Mouse (Mus musculus) layer of hippocampus, adult 18-20 months (tissue): Measurements from ENCODE around the gene Dnah10. TPM values are rescaled to one million over a fixed set of nuclear protein-coding genes. Genes with fewer than 3 reads are reported as not detected.

ENCODE experiments used
- DNase-seq, 2 experiments: peaks; one replicate each; pipeline ENCODE4 v3.0.0; 2022; ENCODE audit warnings: low spot score in 2 of 2
- total RNA-seq, 2 experiments: library from RNA; stranded (reverse); gene quantifications; 2 replicates each; pipeline ENCODE4 v1.2.3; 2021

Dnah10 gene
- total RNA-seq, 2 experiments from 2014 or later, result 0.38 to 1.1 TPM

GRCm38 (mm10) chr5:124862013-124862866 lies 137.4 kb downstream of the Dnah10 start, which contains the start of the genes Ccdc92 and Zfp664:
Gene Ccdc92 (minus strand): TSS chr5:124862424.
Gene Zfp664 (plus strand): TSS chr5:124862691.
- peak; percentile 95 to 98 for DNase-seq

- no peak for DNase-seq
Observed at GRCm38 (mm10) chr5:124862871-124863741, 138.2 kb downstream of the Dnah10 start.

- DNase-seq, result peak; percentile 39 to 88
Observed at GRCm38 (mm10) chr5:124868981-124869380, 144.1 kb downstream of the Dnah10 start.

GRCm38 (mm10) chr5:124872033-124872432 lies 147.1 kb downstream of the Dnah10 start:
- no peak for DNase-seq

GRCm38 (mm10) chr5:124873096-124873495 lies 148.2 kb downstream of the Dnah10 start:
- no peak for DNase-seq

- no peak for DNase-seq
Observed at GRCm38 (mm10) chr5:124873890-124874601, 149.2 kb downstream of the Dnah10 start.

GRCm38 (mm10) chr5:124879251-124879650 lies 154.4 kb downstream of the Dnah10 start:
- DNase-seq, result no peak

GRCm38 (mm10) chr5:124879801-124880200 lies 154.9 kb downstream of the Dnah10 start:
- no peak for DNase-seq

GRCm38 (mm10) chr5:124883877-124884276 lies 159.0 kb downstream of the Dnah10 start:
- DNase-seq, result peak; percentile 76 to 89

Other genes with a start within 250 kb of the Dnah10 start
- 10 to 100 TPM; 20.4 to 22.6 TPM for gene Rilpl2, start 246.7 kb upstream of the Dnah10 start, total RNA-seq
- 10 to 100 TPM; 25.3 to 28.7 TPM for gene Snrnp35, start 242.0 kb upstream of the Dnah10 start, total RNA-seq
- 10 to 100 TPM; 75.7 to 89.4 TPM for gene Rilpl1, start 193.7 kb upstream of the Dnah10 start, total RNA-seq
- 100 to 1,000 TPM in 1 of 2 experiments, 10 to 100 TPM in 1; 96.7 to 100 TPM for gene Tmed2, start 184.4 kb upstream of the Dnah10 start, total RNA-seq
- 10 to 100 TPM; 23.8 to 24.4 TPM for gene Ddx55, start 172.2 kb upstream of the Dnah10 start, total RNA-seq
- gene Eif2b1, start 146.0 kb upstream of the Dnah10 start, total RNA-seq, result 10 to 100 TPM; 32.7 to 37.5 TPM
- gene Gtf2h3, start 145.9 kb upstream of the Dnah10 start, total RNA-seq, result 10 to 100 TPM; 28.3 to 30.7 TPM
- 10 to 100 TPM; 52.9 to 55.4 TPM for gene Atp6v0a2, start 96.5 kb upstream of the Dnah10 start, total RNA-seq
- 10 to 100 TPM; 84.6 to 90.7 TPM for gene Ccdc92, start 137.3 kb downstream of the Dnah10 start, total RNA-seq
- 10 to 100 TPM; 68.8 to 69.3 TPM for gene Zfp664, start 137.6 kb downstream of the Dnah10 start, total RNA-seq